Mouse (Mus musculus) urinary bladder, postnatal 14 days (tissue): ENCODE data around the gene Fam193b.

Experiments
- DNase-seq: peaks from one replicate; pipeline ENCODE4 v3.0.0; 2021; ENCODE audit warnings: low spot score

The Fam193b gene

GRCm38 (mm10) chr13:55498906-55499305 lies 72.0 kb downstream of the Fam193b start:
- DNase-seq: no peak

GRCm38 (mm10) chr13:55496661-55497060 lies 74.3 kb downstream of the Fam193b start:
- DNase-seq: no peak

GRCm38 (mm10) chr13:55495702-55496101 lies 75.2 kb downstream of the Fam193b start:
- DNase-seq: no peak

GRCm38 (mm10) chr13:55494883-55495621 lies 75.9 kb downstream of the Fam193b start:
- DNase-seq: no peak

- DNase-seq: no peak
Measured at GRCm38 (mm10) chr13:55494257-55494656, 76.7 kb downstream of the Fam193b start.
